Mouse (Mus musculus) embryonic facial prominence, embryonic 11.5 days (tissue): Measurements from ENCODE around the gene Kdm2a. TPM values are rescaled to one million over a fixed set of nuclear protein-coding genes. Genes with fewer than 3 reads are reported as not detected.

Experiments used
- ATAC-seq: fragments of 200-750 bp; cut with Nextera tagmentation; replicated peaks from 2 replicates; pipeline ENCODE4 v1.8.0; 2017; ENCODE audit warnings: low read depth; ENCODE audit not compliant: insufficient number of reproducible peaks, low FRiP score, low TSS enrichment
- DNase-seq: peaks from one replicate; pipeline ENCODE4 v3.0.0-alpha.2; 2015; ENCODE audit warnings: low spot score
- H3K27ac ChIP-seq: fragments of 300-500 bp; sonication (generic); replicated peaks from 2 replicates; pipeline ENCODE4 v1.5.1; 2014; ENCODE audit warnings: mild to moderate bottlenecking, low read depth, low read length, control low read depth
- H3K27me3 ChIP-seq: fragments of 300-500 bp; sonication (generic); 2 replicates; pipeline ENCODE4 v1.6.1; 2014; ENCODE audit warnings: mild to moderate bottlenecking, low read length, moderate library complexity, mixed read lengths; ENCODE audit not compliant: control insufficient read depth, insufficient read depth
- H3K36me3 ChIP-seq: fragments of 300-500 bp; sonication (generic); replicated peaks from 2 replicates; pipeline ENCODE4 v1.6.1; 2014; ENCODE audit warnings: low read depth, mild to moderate bottlenecking, low read length, moderate library complexity, mixed read lengths; ENCODE audit not compliant: control insufficient read depth, insufficient read depth
- H3K4me1 ChIP-seq: fragments of 300-500 bp; sonication (generic); 2 replicates; pipeline ENCODE4 v1.6.1; 2014; ENCODE audit warnings: low read length, mixed read lengths; ENCODE audit not compliant: control insufficient read depth, insufficient read depth
- H3K4me2 ChIP-seq: fragments of 300-500 bp; sonication (generic); 2 replicates; pipeline ENCODE4 v1.6.1; 2014; ENCODE audit warnings: low read depth, mild to moderate bottlenecking, control low read depth, low read length, moderate library complexity
- H3K4me3 ChIP-seq: fragments of 300-500 bp; sonication (generic); 2 replicates; pipeline ENCODE4 v1.5.1; 2014; ENCODE audit warnings: low read depth, low read length, control low read depth
- H3K9ac ChIP-seq: fragments of 300-500 bp; sonication (generic); replicated peaks from 2 replicates; pipeline ENCODE4 v1.6.1; 2014; ENCODE audit warnings: mild to moderate bottlenecking, control low read depth, low read length
- H3K9me3 ChIP-seq: fragments of 300-500 bp; sonication (generic); replicated peaks from 2 replicates; pipeline ENCODE4 v1.6.1; 2016; ENCODE audit warnings: mild to moderate bottlenecking, low read length, inconsistent platforms, mixed read lengths; ENCODE audit not compliant: control insufficient read depth
- WGBS: fragments of 180-500 bp; shearing (Covaris S2); extraction: QIAGEN DNeasy Blood & Tissue Kit; methylation state at CpG from one replicate; pipeline ENCODE4 v1.1.7; 2014; 5-methylcytosine and 5-hydroxymethylcytosine counted together
- polyA plus RNA-seq: library from polyadenylated mRNA; unstranded; fragments of >200 nt; fragmentation: Nextera tagmentation; extraction: Ambion mirVana; gene quantifications from 2 replicates; pipeline ENCODE4 v1.2.1, GENCODE M21; 2014

The Kdm2a gene
- polyA plus RNA-seq, 1 experiment from 2014 or later, result 43.5 TPM

GRCm38 (mm10) chr19:4299574-4300270, 98.4 kb downstream of the Kdm2a start:
- no peak for DNase-seq
- no peak overlapping the region for H3K27ac ChIP-seq
- no peaks in the 10 kb centered on the region for H3K36me3 ChIP-seq
- H3K4me2 ChIP-seq, result no peak overlapping the region
- H3K9ac ChIP-seq, result no peak overlapping the region
- 80% methylated on average over 6 of the region's 6 CpGs for WGBS
- ATAC-seq, result no peak
- no peak overlapping the region for H3K4me3 ChIP-seq
- no peaks in the 10 kb centered on the region for H3K9me3 ChIP-seq
- H3K4me1 ChIP-seq, result peaks cover 23% of the 10 kb centered on the region
- H3K27me3 ChIP-seq, result no peaks in the 10 kb centered on the region

GRCm38 (mm10) chr19:4299126-4299525, 99.0 kb downstream of the Kdm2a start:
- Histone ChIP-seq H3K9me3 (no peaks in the 10 kb centered on the region), H3K4me2 (no peak overlapping the region), H3K27me3 (no peaks in the 10 kb centered on the region), H3K27ac (no peak overlapping the region), H3K4me3 (no peak overlapping the region), H3K9ac (no peak overlapping the region), H3K36me3 (no peaks in the 10 kb centered on the region), H3K4me1 (peaks cover 18% of the 10 kb centered on the region)
- 93% methylated on average over 7 of the region's 7 CpGs for WGBS
- no peak for ATAC-seq
- no peak for DNase-seq

- Histone ChIP-seq H3K27me3 (no peaks in the 10 kb centered on the region), H3K4me3 (no peak overlapping the region), H3K9me3 (no peaks in the 10 kb centered on the region), H3K9ac (no peak overlapping the region), H3K4me2 (no peak overlapping the region), H3K4me1 (peaks cover 18% of the 10 kb centered on the region), H3K27ac (no peak overlapping the region), H3K36me3 (no peaks in the 10 kb centered on the region)
- DNase-seq (no peak), ATAC-seq (no peak)
- WGBS, result 88% methylated on average over 17 of the region's 17 CpGs
These were observed 99.6 kb downstream of the Kdm2a start for GRCm38 (mm10) chr19:4298322-4299121.

- no peak for DNase-seq
- no peak overlapping the region for H3K4me2 ChIP-seq
- no peak overlapping the region for H3K27ac ChIP-seq
- no peak for ATAC-seq
- no peaks in the 10 kb centered on the region for H3K36me3 ChIP-seq
- H3K4me3 ChIP-seq, result no peak overlapping the region
- 91% methylated on average over 5 of the region's 5 CpGs for WGBS
- peaks cover 14% of the 10 kb centered on the region for H3K4me1 ChIP-seq
- H3K9me3 ChIP-seq, result no peaks in the 10 kb centered on the region
- no peak overlapping the region for H3K9ac ChIP-seq
- H3K27me3 ChIP-seq, result no peaks in the 10 kb centered on the region
These were observed 100.2 kb downstream of the Kdm2a start for GRCm38 (mm10) chr19:4297851-4298250.

GRCm38 (mm10) chr19:4296611-4297010, 101.5 kb downstream of the Kdm2a start:
- no peak overlapping the region for H3K4me2 ChIP-seq
- no peak overlapping the region for H3K4me3 ChIP-seq
- H3K4me1 ChIP-seq, result peaks cover 4% of the 10 kb centered on the region
- H3K9me3 ChIP-seq, result no peaks in the 10 kb centered on the region
- no peak overlapping the region for H3K27ac ChIP-seq
- no peaks in the 10 kb centered on the region for H3K36me3 ChIP-seq
- no peak for ATAC-seq
- no peak for DNase-seq
- 83% methylated on average over 2 of the region's 2 CpGs for WGBS
- H3K9ac ChIP-seq, result no peak overlapping the region
- no peaks in the 10 kb centered on the region for H3K27me3 ChIP-seq

GRCm38 (mm10) chr19:4295391-4295790, 102.7 kb downstream of the Kdm2a start:
- ATAC-seq, result no peak
- H3K9me3 ChIP-seq, result no peaks in the 10 kb centered on the region
- peaks cover 6% of the 10 kb centered on the region for H3K36me3 ChIP-seq
- H3K4me1 ChIP-seq, result no peaks in the 10 kb centered on the region
- no peak overlapping the region for H3K4me2 ChIP-seq
- H3K27me3 ChIP-seq, result no peaks in the 10 kb centered on the region
- no peak for DNase-seq
- H3K27ac ChIP-seq, result no peak overlapping the region
- 90% methylated on average over 4 of the region's 4 CpGs for WGBS
- no peak overlapping the region for H3K9ac ChIP-seq
- no peak overlapping the region for H3K4me3 ChIP-seq

- ATAC-seq, result no peak
- WGBS, result 71% methylated on average over 14 of the region's 14 CpGs
- H3K36me3 ChIP-seq, result peaks cover 12% of the 10 kb centered on the region
These were observed 103.5 kb downstream of the Kdm2a start for GRCm38 (mm10) chr19:4294381-4295097.

GRCm38 (mm10) chr19:4291161-4291560, 106.9 kb downstream of the Kdm2a start:
- ATAC-seq, result no peak
- no peaks in the 10 kb centered on the region for H3K27me3 ChIP-seq
- peaks cover 21% of the 10 kb centered on the region for H3K36me3 ChIP-seq

More at GRCm38 (mm10) chr19:4294381-4295097, 103.5 kb downstream of the Kdm2a start:
- Histone ChIP-seq H3K4me3 (no peak overlapping the region), H3K4me2 (no peak overlapping the region), H3K9ac (no peak overlapping the region), H3K27me3 (no peaks in the 10 kb centered on the region), H3K27ac (no peak overlapping the region), H3K9me3 (no peaks in the 10 kb centered on the region), H3K4me1 (no peaks in the 10 kb centered on the region)
- no peak for DNase-seq

More at GRCm38 (mm10) chr19:4291161-4291560, 106.9 kb downstream of the Kdm2a start:
- Histone ChIP-seq H3K4me3 (no peak overlapping the region), H3K9me3 (no peaks in the 10 kb centered on the region), H3K4me2 (no peak overlapping the region), H3K9ac (no peak overlapping the region; the same call in 1 of the 2 replicates), H3K27ac (no peak overlapping the region), H3K4me1 (no peaks in the 10 kb centered on the region)
- 84% methylated on average over 11 of the region's 11 CpGs for WGBS
- DNase-seq, result no peak
